Mouse (Mus musculus) embryonic facial prominence, embryonic 15.5 days (tissue): Measurements from ENCODE around the gene Pgpep1. TPM values are rescaled to one million over a fixed set of nuclear protein-coding genes. Genes with fewer than 3 reads are reported as not detected.

Source experiments
- ATAC-seq: fragments of 200-750 bp; cut with Nextera tagmentation; 2 replicates; pipeline ENCODE4 v1.8.0; 2017; ENCODE audit warnings: low read depth, moderate TSS enrichment; ENCODE audit not compliant: insufficient number of reproducible peaks, low FRiP score, low TSS enrichment
- H3K27ac ChIP-seq: fragments of 300-500 bp; sonication (generic); replicated peaks from 2 replicates; pipeline ENCODE4 v1.5.1; 2015; ENCODE audit warnings: mild to moderate bottlenecking, inconsistent platforms
- H3K27me3 ChIP-seq: fragments of 300-500 bp; sonication (generic); 2 replicates; pipeline ENCODE4 v1.6.1; 2015; ENCODE audit warnings: inconsistent platforms
- H3K36me3 ChIP-seq: fragments of 300-500 bp; sonication (generic); 2 replicates; pipeline ENCODE4 v1.6.1; 2015; ENCODE audit warnings: mild to moderate bottlenecking, inconsistent platforms
- H3K4me1 ChIP-seq: fragments of 300-500 bp; sonication (generic); 2 replicates; pipeline ENCODE4 v1.6.1; 2015; ENCODE audit warnings: inconsistent platforms
- H3K4me2 ChIP-seq: fragments of 300-500 bp; sonication (generic); replicated peaks from 2 replicates; pipeline ENCODE4 v1.6.1; 2015; ENCODE audit warnings: mild to moderate bottlenecking, inconsistent platforms
- H3K4me3 ChIP-seq: fragments of 300-500 bp; sonication (generic); replicated peaks from 2 replicates; pipeline ENCODE4 v1.5.1; 2015; ENCODE audit warnings: mild to moderate bottlenecking, inconsistent platforms
- H3K9ac ChIP-seq: fragments of 300-500 bp; sonication (generic); 2 replicates; pipeline ENCODE4 v1.6.1; 2015; ENCODE audit warnings: inconsistent platforms
- H3K9me3 ChIP-seq: fragments of 300-500 bp; sonication (generic); replicated peaks from 2 replicates; pipeline ENCODE4 v1.6.1; 2016; ENCODE audit warnings: inconsistent platforms
- WGBS: fragments of 180-500 bp; shearing (Covaris S2); methylation state at CpG from one replicate; pipeline ENCODE4 v1.1.7; 2015; 5-methylcytosine and 5-hydroxymethylcytosine counted together
- polyA plus RNA-seq: library from polyadenylated mRNA; unstranded; fragments of >200 nt; fragmentation: Nextera tagmentation; extraction: Ambion mirVana; gene quantifications from 2 replicates; pipeline ENCODE4 v1.2.1, GENCODE M21; 2015

Pgpep1 gene
- polyA plus RNA-seq, 1 experiment from 2014 or later: 56.6 TPM

- Histone ChIP-seq H3K9ac (no peak overlapping the region), H3K36me3 (peaks cover 24% of the 10 kb centered on the region), H3K9me3 (no peaks in the 10 kb centered on the region), H3K4me1 (peaks cover 26% of the 10 kb centered on the region), H3K4me2 (no peak overlapping the region), H3K27me3 (no peaks in the 10 kb centered on the region), H3K27ac (no peak overlapping the region), H3K4me3 (no peak overlapping the region)
- no peak for ATAC-seq
- WGBS: 48% methylated on average over 8 of the region's 8 CpGs
Measured at GRCm38 (mm10) chr8:70647343-70648163, 12.6 kb downstream of the Pgpep1 start.

- Histone ChIP-seq H3K9me3 (no peaks in the 10 kb centered on the region), H3K27me3 (no peaks in the 10 kb centered on the region), H3K4me2 (no peak overlapping the region), H3K4me1 (peaks cover 26% of the 10 kb centered on the region), H3K9ac (no peak overlapping the region), H3K27ac (no peak overlapping the region), H3K4me3 (no peak overlapping the region), H3K36me3 (peaks cover 17% of the 10 kb centered on the region)
- ATAC-seq: no peak
Measured at GRCm38 (mm10) chr8:70646775-70647174, 13.4 kb downstream of the Pgpep1 start.

DNA sequence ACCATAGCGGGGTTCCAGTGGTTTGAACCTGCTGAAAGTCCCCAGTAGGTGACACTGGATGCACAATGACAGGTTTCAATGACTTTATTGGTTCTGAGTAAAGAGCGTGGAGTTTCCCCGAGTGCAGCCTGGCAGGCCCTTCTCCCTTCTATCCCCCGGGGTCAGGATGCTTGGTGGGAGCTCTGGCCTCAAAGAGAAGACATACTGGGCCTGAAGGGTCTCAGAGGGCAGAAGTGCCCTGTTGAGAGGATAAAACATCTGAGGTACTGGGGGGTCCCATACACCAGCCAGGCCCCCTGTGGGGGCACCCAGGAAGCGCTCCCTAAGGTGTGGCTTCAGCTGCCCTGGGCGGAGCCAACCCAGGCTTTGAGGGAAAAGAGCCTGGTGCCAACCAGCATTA is 13.8 kb downstream of the Pgpep1 start:
- ATAC-seq: no peak
- Histone ChIP-seq H3K9ac (no peak overlapping the region), H3K4me3 (no peak overlapping the region), H3K27ac (no peak overlapping the region), H3K27me3 (no peaks in the 10 kb centered on the region), H3K9me3 (no peaks in the 10 kb centered on the region), H3K4me2 (no peak overlapping the region), H3K36me3 (peaks cover 14% of the 10 kb centered on the region; the same call in 1 of the 2 replicates), H3K4me1 (peaks cover 26% of the 10 kb centered on the region)
- WGBS: 73% methylated on average over 6 of the region's 6 CpGs

DNA sequence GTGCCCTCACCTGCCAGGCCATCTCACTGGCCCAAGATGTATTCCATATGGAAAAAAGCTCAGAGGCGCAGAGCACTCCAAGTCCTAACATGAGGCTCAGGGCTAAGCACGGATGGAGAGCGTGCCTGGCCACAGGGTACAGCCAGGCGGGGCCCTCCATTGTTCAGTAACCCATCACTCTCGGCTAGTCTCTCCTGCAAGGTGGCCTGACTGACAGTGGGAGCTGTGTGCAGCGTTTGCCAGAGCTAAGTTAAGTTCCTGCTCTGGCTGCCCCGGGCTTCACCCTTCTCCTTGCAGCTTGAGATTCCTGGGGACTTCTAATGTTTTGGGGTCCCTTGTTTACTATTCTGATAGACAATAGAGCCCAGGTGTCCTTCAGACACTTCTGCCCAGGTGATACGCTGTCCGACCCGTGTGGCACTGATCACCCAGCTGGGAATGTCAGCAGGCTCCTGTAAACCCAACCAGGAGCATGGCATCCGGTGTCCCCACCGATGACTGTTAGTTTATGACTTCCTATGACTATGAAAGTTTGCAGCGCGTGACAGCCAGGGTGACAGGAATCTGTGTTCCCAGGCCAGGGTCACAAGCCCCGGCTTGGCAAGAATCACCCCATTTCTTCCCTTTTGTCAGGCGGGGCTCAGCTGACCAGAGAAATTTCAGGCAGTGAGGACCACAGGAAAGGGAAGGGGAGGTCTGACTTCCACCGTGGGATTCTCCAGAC is 14.5 kb downstream of the Pgpep1 start:
- Histone ChIP-seq H3K9ac (no peak overlapping the region), H3K4me3 (no peak overlapping the region), H3K36me3 (peaks cover 7% of the 10 kb centered on the region; the same call in 1 of the 2 replicates), H3K4me1 (peaks cover 26% of the 10 kb centered on the region), H3K4me2 (no peak overlapping the region), H3K27ac (no peak overlapping the region), H3K27me3 (no peaks in the 10 kb centered on the region), H3K9me3 (no peaks in the 10 kb centered on the region)
- WGBS: 58% methylated on average over 17 of the region's 17 CpGs
- no peak for ATAC-seq

- Histone ChIP-seq H3K4me3 (no peak overlapping the region), H3K27me3 (no peaks in the 10 kb centered on the region), H3K9me3 (no peaks in the 10 kb centered on the region), H3K4me2 (no peak overlapping the region), H3K27ac (no peak overlapping the region), H3K36me3 (no peaks in the 10 kb centered on the region), H3K9ac (no peak overlapping the region), H3K4me1 (peaks cover 18% of the 10 kb centered on the region)
- 82% methylated on average over 2 of the region's 2 CpGs for WGBS
- no peak for ATAC-seq
Measured at GRCm38 (mm10) chr8:70644065-70644464, 16.1 kb downstream of the Pgpep1 start.

DNA sequence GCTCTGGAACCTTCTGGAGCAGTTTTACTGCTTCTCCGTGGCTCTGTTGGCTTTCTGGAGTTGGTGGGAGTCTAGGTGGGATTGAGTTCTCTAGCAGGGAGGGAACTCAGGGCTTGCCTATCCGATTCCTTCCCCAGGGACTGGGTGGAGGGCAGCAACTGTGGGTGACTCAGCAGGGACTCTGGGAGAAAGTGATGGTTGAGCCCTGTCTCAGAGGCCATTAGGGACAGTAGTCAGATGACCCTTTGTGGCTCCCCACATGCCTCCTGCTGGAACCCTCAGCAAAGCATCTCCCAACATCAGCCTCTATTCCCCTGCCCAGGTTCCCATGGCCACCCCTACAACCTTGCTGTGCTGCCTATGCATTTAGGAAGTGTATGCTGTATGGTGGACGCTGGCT is 17.2 kb downstream of the Pgpep1 start:
- no peaks in the 10 kb centered on the region for H3K9me3 ChIP-seq
- peaks cover 17% of the 10 kb centered on the region for H3K4me1 ChIP-seq
- no peak overlapping the region for H3K27ac ChIP-seq
- H3K4me2 ChIP-seq: no peak overlapping the region
- no peak overlapping the region for H3K9ac ChIP-seq
- H3K4me3 ChIP-seq: no peak overlapping the region
- no peaks in the 10 kb centered on the region for H3K36me3 ChIP-seq
- no peaks in the 10 kb centered on the region for H3K27me3 ChIP-seq
- no peak for ATAC-seq
- 52% methylated on average over 3 of the region's 3 CpGs for WGBS

DNA sequence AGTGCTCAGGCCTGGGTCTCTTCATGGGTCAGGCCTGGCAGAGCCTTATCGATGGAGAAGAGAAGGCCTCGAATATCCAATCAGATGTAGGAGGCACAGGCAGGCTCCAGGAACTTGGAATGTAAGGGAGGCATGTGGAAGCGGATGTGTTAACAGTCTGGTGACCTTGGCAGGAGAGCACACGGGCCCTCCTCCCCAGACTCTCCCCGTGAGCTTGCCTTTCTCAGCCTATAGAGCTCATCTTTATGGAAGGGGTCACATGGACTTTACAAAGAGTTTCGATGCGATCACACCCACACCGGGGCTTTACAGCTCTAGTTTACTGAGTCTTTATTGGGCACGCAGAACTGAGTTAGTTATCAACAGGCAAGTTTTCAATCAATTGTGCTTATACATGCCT is 21.4 kb downstream of the Pgpep1 start:
- no peaks in the 10 kb centered on the region for H3K27me3 ChIP-seq
- H3K27ac ChIP-seq: no peak overlapping the region
- H3K9me3 ChIP-seq: no peaks in the 10 kb centered on the region
- no peak for ATAC-seq
- H3K36me3 ChIP-seq: no peaks in the 10 kb centered on the region
- WGBS: 76% methylated on average over 9 of the region's 9 CpGs
- no peak overlapping the region for H3K9ac ChIP-seq
- H3K4me1 ChIP-seq: peaks cover 8% of the 10 kb centered on the region; the same call in 1 of the 2 replicates
- H3K4me3 ChIP-seq: no peak overlapping the region
- no peak overlapping the region for H3K4me2 ChIP-seq

GRCm38 (mm10) chr8:70636838-70637237 is 23.4 kb downstream of the Pgpep1 start:
- H3K9me3 ChIP-seq: no peaks in the 10 kb centered on the region
- 57% methylated on average over 8 of the region's 8 CpGs for WGBS
- no peak overlapping the region for H3K27ac ChIP-seq
- no peak overlapping the region for H3K4me3 ChIP-seq
- no peaks in the 10 kb centered on the region for H3K27me3 ChIP-seq
- H3K9ac ChIP-seq: no peak overlapping the region
- H3K4me1 ChIP-seq: peaks cover 11% of the 10 kb centered on the region; the same call in 1 of the 2 replicates
- no peaks in the 10 kb centered on the region for H3K36me3 ChIP-seq
- ATAC-seq: no peak
- no peak overlapping the region for H3K4me2 ChIP-seq

GRCm38 (mm10) chr8:70635527-70635926 is 24.7 kb downstream of the Pgpep1 start:
- H3K27ac ChIP-seq: no peak overlapping the region
- H3K27me3 ChIP-seq: peaks cover 11% of the 10 kb centered on the region
- no peak for ATAC-seq
- 66% methylated on average over 6 of the region's 6 CpGs for WGBS
- no peak overlapping the region for H3K9ac ChIP-seq
- H3K36me3 ChIP-seq: no peaks in the 10 kb centered on the region
- H3K9me3 ChIP-seq: no peaks in the 10 kb centered on the region
- H3K4me1 ChIP-seq: peaks cover 22% of the 10 kb centered on the region
- no peak overlapping the region for H3K4me3 ChIP-seq
- no peak overlapping the region for H3K4me2 ChIP-seq

DNA sequence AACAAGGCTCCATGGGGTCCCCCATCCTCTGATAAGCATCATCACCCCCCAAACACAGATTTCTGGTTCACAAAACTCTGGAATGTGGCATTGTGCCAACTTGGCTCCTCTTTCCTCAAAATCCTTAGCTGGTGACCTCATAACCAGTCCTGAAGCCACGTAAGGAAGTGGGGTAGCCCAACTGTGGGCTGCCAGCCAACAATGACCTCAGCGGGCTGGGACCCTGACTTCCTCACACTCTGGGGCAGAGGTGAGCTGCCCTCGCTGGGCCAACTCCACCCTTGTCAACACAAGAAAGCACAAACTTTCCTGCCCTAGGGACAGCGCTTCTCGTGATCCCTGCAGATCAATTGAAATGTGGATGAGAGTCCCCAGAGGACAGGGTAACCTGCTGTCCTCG is 26.1 kb downstream of the Pgpep1 start:
- Histone ChIP-seq H3K27ac (no peak overlapping the region), H3K27me3 (peaks cover 11% of the 10 kb centered on the region), H3K4me3 (no peak overlapping the region), H3K9me3 (no peaks in the 10 kb centered on the region), H3K4me1 (peaks cover 31% of the 10 kb centered on the region), H3K36me3 (no peaks in the 10 kb centered on the region), H3K9ac (no peak overlapping the region), H3K4me2 (no peak overlapping the region)
- no peak for ATAC-seq
- 43% methylated on average over 6 of the region's 6 CpGs for WGBS

GRCm38 (mm10) chr8:70632346-70632892 is 27.8 kb downstream of the Pgpep1 start, which contains the start of gene Gdf15:
Gene Gdf15 (minus strand): TSS chr8:70632456.
- Histone ChIP-seq H3K27ac (no peak within 1 kb of the TSS), H3K9me3 (no peaks in the 10 kb centered on the region), H3K4me2 (peak within 1 kb of the TSS; percentile 15; the same call in 1 of the 2 replicates), H3K4me1 (peaks cover 31% of the 10 kb centered on the region), H3K4me3 (no peak within 1 kb of the TSS), H3K36me3 (no peaks in the 10 kb centered on the region), H3K9ac (no peak within 1 kb of the TSS), H3K27me3 (peaks cover 11% of the 10 kb centered on the region)
- ATAC-seq: no peak
- WGBS: 67% methylated on average over 6 of the region's 6 CpGs
